Mouse (Mus musculus): ENCODE measurements around the gene AC124108.1. TPM values are rescaled to one million over a fixed set of nuclear protein-coding genes. Genes with fewer than 3 reads are reported as not detected.

The AC124108.1 gene
- total RNA-seq, 2 experiments from 2014 or later: 3.6 to 4.2 TPM

DNA sequence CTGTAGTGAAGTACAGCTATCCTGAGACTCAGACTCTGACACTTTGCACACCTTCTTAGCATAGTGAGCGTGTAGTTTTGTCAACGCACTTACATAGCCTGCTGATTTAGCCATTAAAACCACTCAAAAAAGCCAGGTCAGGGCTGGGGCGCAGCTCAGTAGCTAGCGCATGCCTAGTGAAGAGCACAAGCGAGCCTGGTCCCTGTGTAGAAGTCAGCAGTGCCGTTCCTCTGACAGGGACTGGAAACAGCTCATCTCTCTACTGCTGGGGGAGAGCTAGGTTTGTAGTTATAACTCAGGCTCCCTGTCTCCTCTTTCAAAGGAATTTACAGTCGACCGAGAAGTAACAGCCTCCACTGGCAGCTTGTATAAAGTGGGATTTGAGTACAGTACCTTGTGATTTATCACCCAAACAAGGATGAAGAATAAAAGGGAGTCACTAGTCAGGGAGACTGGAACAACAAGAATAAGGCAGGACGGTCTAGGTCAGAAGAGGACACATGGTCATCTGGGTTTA lies 43.6 kb downstream of the AC124108.1 start:
- intact Hi-C loops (cut with DNase I): no loop called here
- no peak for DNase-seq

DNA sequence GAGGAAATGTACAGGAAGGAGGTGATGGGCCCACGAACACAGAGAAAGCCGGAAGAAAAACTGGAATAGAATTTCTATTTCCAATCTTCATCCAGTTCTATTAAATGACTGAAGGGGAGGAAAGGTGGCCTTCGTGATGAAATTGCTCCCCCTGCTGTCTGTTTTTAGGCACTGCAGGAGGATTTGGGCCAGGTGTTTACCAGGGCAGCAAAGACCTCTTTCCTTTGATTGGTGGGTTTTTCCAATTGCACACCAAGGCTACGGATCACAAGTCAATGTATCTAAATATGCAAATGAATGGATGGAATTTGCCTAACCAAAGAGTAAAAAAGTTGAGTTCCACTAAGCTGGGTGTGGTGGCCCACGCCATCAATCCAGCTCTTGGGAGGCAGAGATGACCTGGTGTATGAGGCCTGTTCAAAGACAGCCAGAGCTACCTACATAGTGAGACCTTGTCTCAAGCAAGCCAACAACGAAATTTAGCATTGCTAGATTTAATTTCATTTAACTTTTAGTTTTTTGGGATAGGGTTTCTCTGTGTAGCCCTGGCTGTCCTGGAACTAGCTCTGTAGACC lies 46.4 kb downstream of the AC124108.1 start:
- intact Hi-C loops (cut with DNase I): loop anchor here (2.0 kb wide), 1 partner anchor 79 kb away; no protein-coding TSS in a partner anchor
- DNase-seq: peak; percentile 65

DNA sequence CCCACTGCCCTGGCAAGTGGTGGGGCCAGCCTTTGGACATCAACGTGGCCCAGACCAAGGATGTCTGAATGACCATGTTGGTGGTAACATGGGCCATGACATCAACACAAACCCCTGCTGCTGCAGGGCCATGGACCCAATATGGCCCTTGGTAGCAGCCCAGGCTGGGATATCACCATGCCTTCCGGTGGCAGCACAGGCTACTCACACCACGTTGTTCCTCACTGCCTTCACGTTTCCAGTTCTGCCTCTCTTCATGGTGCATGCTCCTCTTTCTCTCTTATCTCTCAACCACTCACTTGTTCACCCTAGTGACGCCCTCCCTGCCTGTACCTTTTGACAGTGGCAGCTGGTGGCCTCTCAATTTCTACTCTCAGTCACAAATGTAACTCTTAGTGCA lies 53.8 kb downstream of the AC124108.1 start:
- intact Hi-C loops (cut with DNase I): no loop called here
- no peak for DNase-seq

DNA sequence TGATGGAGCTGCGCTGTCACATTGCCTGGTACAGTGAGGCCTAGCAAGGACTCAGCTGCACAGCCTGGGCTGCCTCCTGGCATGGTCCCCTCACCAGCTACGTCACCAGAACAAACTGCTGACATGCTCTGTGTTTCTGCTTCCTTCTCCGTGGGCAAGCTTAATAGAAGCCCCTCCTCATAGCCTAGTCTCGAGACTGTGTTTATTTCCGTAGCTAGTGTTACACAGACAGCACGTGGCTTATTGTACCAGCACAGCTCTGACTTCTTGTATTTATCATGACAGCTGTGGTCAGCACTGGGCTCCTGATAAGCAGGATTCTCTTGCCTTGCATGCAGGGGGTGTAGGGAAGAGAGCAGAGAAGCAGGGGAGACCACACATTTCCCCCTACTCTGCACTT lies 54.9 kb downstream of the AC124108.1 start:
- intact Hi-C loops (cut with DNase I): no loop called here
- no peak for DNase-seq

DNA sequence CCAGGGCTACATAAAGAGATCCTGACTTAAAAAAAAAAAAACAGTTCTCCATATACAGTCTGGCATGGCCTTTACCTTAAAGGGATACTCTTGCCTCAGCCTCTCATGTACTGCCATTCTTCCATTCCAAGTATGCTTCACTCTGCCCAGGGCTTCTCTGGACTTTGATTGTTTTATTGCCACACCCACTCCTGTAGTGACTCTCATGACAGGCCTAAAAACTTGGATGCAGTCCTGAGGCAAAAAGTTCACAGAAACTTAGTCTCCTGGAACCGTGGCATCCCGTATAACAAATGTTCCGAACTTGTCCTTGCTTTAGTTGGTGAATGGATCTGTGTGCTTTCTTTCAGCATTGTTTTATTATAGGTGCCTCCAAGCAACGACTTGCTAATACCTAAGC lies 55.4 kb downstream of the AC124108.1 start:
- intact Hi-C loops (cut with DNase I): no loop called here

DNA sequence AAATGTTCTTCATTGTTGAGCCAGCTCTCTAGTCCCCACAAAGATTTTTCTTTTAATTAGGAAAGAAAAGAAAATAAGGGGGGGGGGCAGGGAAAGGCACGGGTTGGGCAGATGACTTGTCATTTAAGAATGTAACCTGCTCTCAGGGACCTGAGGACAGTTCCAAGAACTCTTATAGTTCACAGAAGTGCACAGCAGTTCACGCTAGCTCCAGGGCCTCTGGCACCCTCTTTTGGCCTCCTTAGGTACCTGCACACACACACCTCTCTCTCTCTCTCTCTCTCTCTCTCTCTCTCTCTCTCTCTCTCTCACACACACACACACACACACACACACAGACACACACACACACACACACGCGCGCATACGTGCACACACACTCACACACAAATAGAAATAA lies 63.2 kb downstream of the AC124108.1 start:
- intact Hi-C loops (cut with DNase I): no loop called here
- no peak for DNase-seq

More for the DNA sequence above, 55.4 kb downstream of the AC124108.1 start:
- no peak for DNase-seq

Small RNA genes within 50 kb of the gene (microRNA-seq; reads per million reads assigned to microRNA genes)
- gene Mir135b: 609 reads per million, percentile 71 among the genes with 10 or more reads in this experiment

Other genes starting within 250 kb of the AC124108.1 start
- gene Slc45a3, start 228.5 kb upstream of the AC124108.1 start, total RNA-seq (2021): 1 to 10 TPM in 1 of 2 experiments, under 1 TPM in 1; 0.91 to 1.3 TPM
- gene Elk4, start 183.8 kb upstream of the AC124108.1 start, total RNA-seq (2021): 10 to 100 TPM; 53.0 to 56.1 TPM
- gene Mfsd4a, start 123.4 kb upstream of the AC124108.1 start, total RNA-seq (2021): 10 to 100 TPM; 14.6 to 20.9 TPM
- gene Cdk18, start 51.8 kb upstream of the AC124108.1 start, total RNA-seq (2021): 10 to 100 TPM in 1 of 2 experiments, 1 to 10 TPM in 1; 9.3 to 11.5 TPM
- 10 to 100 TPM in 1 of 2 experiments, 1 to 10 TPM in 1; 8.8 to 10.1 TPM for gene Lemd1, start within 50 bp of the AC124108.1 start, total RNA-seq (2021)
- not detected for gene Gm10188, start 38.3 kb downstream of the AC124108.1 start, total RNA-seq (2021)
- 10 to 100 TPM in 1 of 2 experiments, 1 to 10 TPM in 1; 9.1 to 10.7 TPM for gene Klhdc8a, start 107.2 kb downstream of the AC124108.1 start, total RNA-seq (2021)
- gene Nuak2, start 124.7 kb downstream of the AC124108.1 start, total RNA-seq (2021): 1 to 10 TPM; 2.6 to 3.2 TPM
- gene Tmcc2, start 199.8 kb downstream of the AC124108.1 start, total RNA-seq (2021): 100 to 1,000 TPM; 128 to 133 TPM
- gene Dstyk, start 226.1 kb downstream of the AC124108.1 start, total RNA-seq (2021): 10 to 100 TPM; 22.0 to 23.9 TPM